Mouse (Mus musculus) small intestine, adult 2 months (tissue): ENCODE measurements at regions not wholly inside any gene's neighbourhood (a gene's known extent, or its start where the extent isn't known, plus 50 kb on each side); places are given as distances from the start of the nearest gene placed in this dataset.

Experiments used
- H3K27ac ChIP-seq: fragments of 200-500 bp; 2 replicates; pipeline ENCODE4 v1.5.1; 2012; ENCODE audit warnings: low read depth, low read length, control low read depth, inconsistent platforms; ENCODE audit not compliant: insufficient read depth
- H3K27me3 ChIP-seq: fragments of 200-500 bp; 2 replicates; pipeline ENCODE4 v1.6.1; 2012; ENCODE audit warnings: mild to moderate bottlenecking, moderate library complexity, low read length, inconsistent platforms; ENCODE audit not compliant: control insufficient read depth, insufficient read depth
- H3K36me3 ChIP-seq: fragments of 200-500 bp; 2 replicates; pipeline ENCODE4 v1.6.1; 2012; ENCODE audit warnings: mild to moderate bottlenecking, low read length, control low read depth, inconsistent platforms; ENCODE audit not compliant: control insufficient read depth, insufficient read depth
- H3K4me1 ChIP-seq: fragments of 200-500 bp; 2 replicates; pipeline ENCODE4 v1.6.1; 2012; ENCODE audit warnings: low read length, inconsistent platforms, mixed read lengths; ENCODE audit not compliant: control insufficient read depth, insufficient read depth, insufficient read length
- H3K4me3 ChIP-seq: fragments of 200-500 bp; 2 replicates; pipeline ENCODE4 v1.5.1; 2012; ENCODE audit warnings: low read depth, mild to moderate bottlenecking, control low read depth, inconsistent platforms, low read length, moderate library complexity
- CTCF ChIP-seq: fragments of 200-500 bp; IDR thresholded peaks from 2 replicates; pipeline ENCODE4 v1.5.1; 2012; ENCODE audit warnings: low read depth, mild to moderate bottlenecking, control low read depth, inconsistent platforms, low read length, moderate library complexity, mixed read lengths; ENCODE audit not compliant: insufficient replicate concordance, insufficient read length; ENCODE audit errors: extremely low read depth
- POLR2A ChIP-seq: fragments of 200-500 bp; IDR thresholded peaks from 2 replicates; pipeline ENCODE4 v1.6.1; 2012; ENCODE audit warnings: low read depth, mild to moderate bottlenecking, control low read depth, inconsistent platforms, low read length, moderate library complexity
- WGBS: fragments of 180-500 bp; shearing (Covaris S2); methylation state at CpG from one replicate; pipeline ENCODE4 v1.1.7; 2018; 5-methylcytosine and 5-hydroxymethylcytosine counted together

DNA sequence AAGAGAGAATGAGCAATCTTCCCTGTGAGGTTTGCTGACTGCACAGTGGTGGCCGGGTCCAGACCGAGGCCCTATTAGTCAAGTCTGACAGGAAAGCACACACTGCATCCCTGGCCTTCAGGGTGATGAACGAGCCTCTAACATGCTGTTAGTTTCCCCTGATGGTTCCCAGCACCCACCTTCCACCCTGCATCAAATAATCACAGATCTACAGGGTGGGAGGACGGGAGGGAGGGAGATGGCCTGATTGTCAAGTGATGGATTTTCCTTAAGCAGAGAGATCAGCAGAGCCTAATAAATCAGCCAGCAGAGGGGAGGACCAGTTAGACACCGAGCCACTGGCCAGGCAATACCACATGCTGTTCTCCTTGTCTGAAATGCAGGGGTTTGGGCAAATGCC, 298.1 kb downstream of the Lyplal1 start:
- no peak overlapping the region for H3K27ac ChIP-seq
- WGBS, result 37% methylated on average over 5 of the region's 5 CpGs
- no peaks in the 10 kb centered on the region for H3K4me1 ChIP-seq
- H3K4me3 ChIP-seq, result no peak overlapping the region
- H3K36me3 ChIP-seq, result no peaks in the 10 kb centered on the region
- no peaks in the 10 kb centered on the region for H3K27me3 ChIP-seq
- no peak for TF ChIP-seq POLR2A
- no peak for TF ChIP-seq CTCF

DNA sequence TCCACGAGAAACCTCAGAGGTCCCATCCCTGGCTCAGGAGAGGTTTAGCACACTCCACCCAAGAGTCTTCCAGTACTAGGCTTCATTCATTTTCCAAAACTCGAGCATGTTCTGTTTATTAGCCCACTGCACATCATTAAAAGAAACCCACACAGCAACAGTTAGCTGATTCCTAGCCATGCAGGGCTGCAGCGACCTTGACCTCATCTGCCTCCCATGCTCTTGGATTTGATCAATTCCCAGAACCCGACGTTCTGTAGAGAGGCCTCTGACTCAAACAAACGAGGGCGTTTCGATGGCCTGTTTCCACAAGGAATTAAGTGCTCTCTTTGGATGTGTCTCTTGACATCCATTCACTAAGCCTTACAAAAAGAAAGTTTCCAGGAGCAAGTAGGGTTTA, 294.9 kb downstream of the Lyplal1 start:
- Histone ChIP-seq H3K27ac (no peak overlapping the region), H3K36me3 (no peaks in the 10 kb centered on the region), H3K27me3 (no peaks in the 10 kb centered on the region), H3K4me1 (no peaks in the 10 kb centered on the region), H3K4me3 (no peak overlapping the region)
- TF ChIP-seq CTCF, result no peak
- TF ChIP-seq POLR2A, result no peak
- 63% methylated on average over 8 of the region's 8 CpGs for WGBS

DNA sequence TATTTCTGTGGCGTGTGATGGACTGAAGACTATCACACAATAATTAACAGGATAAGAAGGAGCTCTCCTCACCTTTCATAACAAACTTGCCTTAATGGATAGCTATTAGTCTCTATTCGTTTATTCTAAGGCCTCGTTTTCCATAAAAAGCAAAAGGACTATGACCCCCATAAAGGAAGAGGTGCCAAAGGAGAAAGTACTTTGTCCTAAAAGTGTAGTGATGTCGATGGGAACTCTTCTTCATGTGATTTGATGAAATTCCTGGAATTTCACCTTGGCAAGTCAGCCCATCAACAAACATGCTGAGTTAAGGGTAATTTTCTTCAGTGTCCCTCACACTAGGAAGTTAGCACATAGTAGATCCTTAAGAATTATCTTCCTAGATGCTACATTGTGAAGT, 293.9 kb downstream of the Lyplal1 start:
- WGBS, result 36% methylated on average over 4 of the region's 4 CpGs
- TF ChIP-seq POLR2A, result no peak
- TF ChIP-seq CTCF, result no peak
- no peak overlapping the region for H3K27ac ChIP-seq
- no peaks in the 10 kb centered on the region for H3K4me1 ChIP-seq
- no peaks in the 10 kb centered on the region for H3K27me3 ChIP-seq
- H3K36me3 ChIP-seq, result no peaks in the 10 kb centered on the region
- no peak overlapping the region for H3K4me3 ChIP-seq

DNA sequence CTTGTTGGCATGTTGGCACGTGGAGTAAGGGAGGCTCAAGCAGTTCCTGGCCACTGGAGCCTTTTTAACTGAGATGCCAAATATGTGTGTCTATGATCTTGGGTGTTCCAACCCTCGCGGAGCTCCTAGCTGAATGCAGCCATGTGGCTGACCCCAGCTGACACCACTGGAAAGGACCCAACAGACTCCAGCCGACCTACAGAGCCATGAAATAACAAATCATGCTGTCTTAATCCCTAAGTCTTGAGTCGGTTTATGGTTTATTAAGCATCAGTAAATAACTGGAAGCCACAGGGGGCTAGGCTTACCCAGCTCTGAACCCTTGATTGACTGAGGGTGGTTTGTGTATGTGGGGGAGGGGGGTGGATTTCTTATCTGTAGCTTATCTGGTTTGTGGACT, 293.2 kb downstream of the Lyplal1 start:
- Histone ChIP-seq H3K4me3 (no peak overlapping the region), H3K36me3 (no peaks in the 10 kb centered on the region), H3K4me1 (no peaks in the 10 kb centered on the region), H3K27me3 (no peaks in the 10 kb centered on the region), H3K27ac (no peak overlapping the region)
- 41% methylated on average over 5 of the region's 5 CpGs for WGBS
- no peak for TF ChIP-seq CTCF
- TF ChIP-seq POLR2A, result no peak

DNA sequence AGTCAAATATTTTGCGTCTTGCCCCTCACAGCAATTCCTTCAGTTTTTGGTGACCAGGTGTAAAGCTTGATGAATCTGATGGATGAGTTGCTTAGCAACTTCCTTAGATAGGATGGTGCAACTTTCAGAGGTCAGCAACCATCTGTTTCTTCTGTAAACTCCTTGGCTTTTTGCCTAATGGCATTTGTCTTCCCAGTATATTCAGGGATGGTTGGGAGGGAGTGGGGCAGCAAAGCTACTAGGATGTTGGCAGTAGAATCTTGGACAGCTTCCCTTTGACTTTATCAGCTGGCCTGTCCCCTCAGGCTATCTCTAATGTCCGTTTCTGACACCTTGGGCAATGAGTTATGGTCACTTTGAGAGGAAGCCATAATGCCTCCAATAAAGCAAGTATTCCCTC, 289.1 kb downstream of the Lyplal1 start:
- Histone ChIP-seq H3K4me3 (no peak overlapping the region), H3K27me3 (no peaks in the 10 kb centered on the region), H3K4me1 (no peaks in the 10 kb centered on the region), H3K27ac (no peak overlapping the region), H3K36me3 (no peaks in the 10 kb centered on the region)
- no peak for TF ChIP-seq POLR2A
- no peak for TF ChIP-seq CTCF
- WGBS, result 49% methylated on average over 2 of the region's 2 CpGs

DNA sequence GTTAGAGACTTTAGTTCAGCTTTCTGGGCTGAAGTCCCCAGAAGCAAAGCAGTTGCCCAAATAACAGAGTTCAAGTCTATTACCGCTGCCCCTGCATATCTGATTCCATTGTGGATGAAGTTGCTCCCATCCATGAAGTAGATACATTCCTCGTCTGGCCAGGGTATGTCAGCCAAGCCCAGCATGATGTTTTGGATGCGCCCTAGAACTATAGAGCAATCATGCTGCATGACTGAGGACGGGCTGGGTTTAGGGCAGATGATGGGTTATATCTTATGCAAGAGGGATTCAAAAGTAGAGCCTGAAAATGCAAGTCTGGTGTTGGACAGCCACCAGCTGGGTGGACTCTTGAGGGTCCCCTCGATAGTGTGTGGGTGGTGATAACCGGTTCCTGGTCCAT, 288.6 kb downstream of the Lyplal1 start:
- Histone ChIP-seq H3K27ac (no peak overlapping the region), H3K36me3 (no peaks in the 10 kb centered on the region), H3K27me3 (no peaks in the 10 kb centered on the region), H3K4me1 (no peaks in the 10 kb centered on the region), H3K4me3 (no peak overlapping the region)
- 83% methylated on average over 6 of the region's 6 CpGs for WGBS
- TF ChIP-seq CTCF (no peak), POLR2A (no peak)

DNA sequence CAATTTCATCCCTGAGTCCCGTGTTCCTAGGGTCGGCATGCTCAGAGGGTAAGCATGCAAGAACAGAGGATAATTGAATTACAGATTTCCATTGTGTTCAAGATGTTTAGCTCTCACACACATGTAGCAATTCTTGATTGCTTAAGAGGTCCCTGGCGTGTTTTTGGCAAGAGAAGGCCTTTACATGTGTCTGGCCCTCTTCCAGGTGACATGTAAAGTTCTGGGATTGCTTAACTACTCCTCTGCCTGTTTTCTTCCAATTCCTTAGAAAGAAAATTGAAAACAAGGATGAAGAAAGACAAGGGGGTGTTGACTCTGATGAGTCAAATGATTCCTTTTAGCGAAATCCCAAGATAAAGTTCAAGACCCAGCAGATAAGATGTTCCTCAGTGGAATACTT, 285.1 kb downstream of the Lyplal1 start:
- Histone ChIP-seq H3K4me1 (no peaks in the 10 kb centered on the region), H3K36me3 (no peaks in the 10 kb centered on the region), H3K27me3 (no peaks in the 10 kb centered on the region), H3K4me3 (no peak overlapping the region), H3K27ac (no peak overlapping the region)
- 81% methylated on average over 4 of the region's 4 CpGs for WGBS
- TF ChIP-seq CTCF (no peak), POLR2A (no peak)

DNA sequence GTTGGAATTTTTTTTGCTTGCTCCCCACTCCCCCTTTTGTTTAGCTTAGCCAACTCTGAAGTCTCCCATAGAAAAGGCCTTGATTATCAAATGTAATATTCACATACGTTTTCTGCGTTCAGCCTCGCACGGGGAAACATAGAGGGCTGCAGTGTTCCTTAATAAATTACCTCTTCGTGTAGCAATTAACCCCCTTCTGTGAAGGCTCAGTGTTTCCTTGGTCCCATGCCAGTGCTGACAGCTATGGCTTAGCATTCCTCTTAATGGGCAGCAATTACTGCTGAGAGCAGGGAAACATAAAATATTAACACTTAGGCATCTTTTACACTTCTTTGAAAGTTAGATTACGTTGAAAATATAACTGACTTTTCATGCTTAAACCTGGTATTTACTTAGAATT, 282.9 kb downstream of the Lyplal1 start:
- H3K27ac ChIP-seq, result no peak overlapping the region
- TF ChIP-seq CTCF (no peak), POLR2A (no peak)
- no peaks in the 10 kb centered on the region for H3K27me3 ChIP-seq
- WGBS, result 72% methylated on average over 6 of the region's 6 CpGs
- no peaks in the 10 kb centered on the region for H3K4me1 ChIP-seq
- no peak overlapping the region for H3K4me3 ChIP-seq
- no peaks in the 10 kb centered on the region for H3K36me3 ChIP-seq
